Comparison of ENCODE assay signal across 9 mouse cellular contexts in the genomic region with DNA sequence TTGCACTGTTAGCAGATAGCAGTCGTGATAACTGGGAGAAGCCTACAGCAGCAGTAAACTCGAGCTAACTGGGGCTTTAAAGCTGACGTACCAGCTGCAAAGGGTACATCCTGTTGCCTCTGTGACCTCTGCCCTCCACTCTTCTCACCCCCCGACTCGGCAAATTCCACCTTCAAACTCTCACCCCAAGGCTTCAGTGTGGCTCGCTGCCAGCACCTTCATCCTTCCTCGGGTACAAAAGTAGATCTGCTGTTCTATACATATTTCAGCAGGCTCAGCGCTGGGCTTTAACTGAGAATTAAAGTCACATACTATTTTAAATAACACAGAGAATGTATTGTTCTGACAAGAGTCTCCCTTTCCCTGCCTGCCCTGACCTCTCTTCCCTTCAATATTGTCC.
DNase-seq lines count a peak whose midpoint lies in the region; ATAC-seq and TF ChIP-seq lines count a peak whose summit lies in the region.
"Had no signal": no experiment of that assay in that cellular context is flagged by ENCODE, and none has a peak within 500 bp of the region (broad histone marks: within the 10 kb centered on the region; RNA-seq: fewer than 3 reads in every experiment).

No protein-coding gene starts in this region.

- ATAC-seq in heart, embryonic 11.5 days (replicated peaks; ENCODE audit: insufficient number of reproducible peaks, low FRiP score, low TSS enrichment): no peak
- peak; percentile 30; the same call in 1 of the 2 replicates for ATAC-seq in hindbrain, embryonic 13.5 days (ENCODE audit: low FRiP score)
- no peak for ATAC-seq in midbrain, postnatal 0 days (ENCODE audit: low FRiP score)
- ATAC-seq: activated CD4-positive, CD25-positive, alpha-beta regulatory T cell, adult 4 months had no signal

- H3K9me3 ChIP-seq in heart, embryonic 11.5 days (replicated peaks; ENCODE audit: control insufficient read depth, low read length): no peaks in the 10 kb centered on the region
- H3K9me3 ChIP-seq in hindbrain, embryonic 13.5 days: no peaks in the 10 kb centered on the region
- H3K9me3 ChIP-seq in midbrain, postnatal 0 days (ENCODE audit: low read length): no peaks in the 10 kb centered on the region

- no peak for TF ChIP-seq CTCF in brain, embryonic 14.5 days (IDR thresholded peaks at IDR 0.05; ENCODE audit: borderline replicate concordance, extremely low read depth, insufficient read depth, insufficient read length)
- TF ChIP-seq CTCF in midbrain, postnatal 0 days (IDR thresholded peaks at IDR 0.05): no peak

- peaks cover 16% of the 10 kb centered on the region; the same call in 1 of the 2 replicates for H3K4me1 ChIP-seq in heart, embryonic 11.5 days (ENCODE audit: control insufficient read depth, insufficient read depth, low read length)
- H3K4me1 ChIP-seq in hindbrain, embryonic 13.5 days (replicated peaks): peaks cover 35% of the 10 kb centered on the region
- peaks cover 8% of the 10 kb centered on the region; the same call in 1 of the 2 replicates for H3K4me1 ChIP-seq in midbrain, postnatal 0 days (ENCODE audit: insufficient read depth, low read length)

- WGBS in heart, embryonic 11.5 days (ENCODE audit: insufficient replicate concordance): 20% methylated on average over 8 of the region's 8 CpGs
- WGBS in hindbrain, embryonic 13.5 days: 17% methylated on average over 8 of the region's 8 CpGs
- WGBS in midbrain, postnatal 0 days: 8% methylated on average over 8 of the region's 8 CpGs

- peak overlapping the region; percentile 34; the same call in 1 of the 2 replicates for H3K4me2 ChIP-seq in heart, embryonic 11.5 days
- peak overlapping the region; percentile 25 for H3K4me2 ChIP-seq in hindbrain, embryonic 13.5 days
- H3K4me2 ChIP-seq in midbrain, postnatal 0 days (ENCODE audit: low read depth, low read length, poor library complexity, severe bottlenecking): peak overlapping the region; percentile 32

- no peaks in the 10 kb centered on the region for H3K27me3 ChIP-seq in heart, embryonic 11.5 days (ENCODE audit: control insufficient read depth, insufficient read depth, low read length)
- no peaks in the 10 kb centered on the region for H3K27me3 ChIP-seq in hindbrain, embryonic 13.5 days
- H3K27me3 ChIP-seq in midbrain, postnatal 0 days (ENCODE audit: insufficient read depth, low read length): no peaks in the 10 kb centered on the region

- no peak overlapping the region for H3K4me3 ChIP-seq in heart, embryonic 11.5 days (ENCODE audit: low read depth, low read length)
- H3K4me3 ChIP-seq in hindbrain, embryonic 13.5 days: no peak overlapping the region
- no peak overlapping the region for H3K4me3 ChIP-seq in midbrain, postnatal 0 days (ENCODE audit: low read depth, low read length)

- no peak overlapping the region for H3K9ac ChIP-seq in heart, embryonic 11.5 days (ENCODE audit: low read depth, low read length)
- H3K9ac ChIP-seq in hindbrain, embryonic 13.5 days: peak overlapping the region; percentile 19; the same call in 1 of the 2 replicates
- no peak overlapping the region for H3K9ac ChIP-seq in midbrain, postnatal 0 days (replicated peaks; ENCODE audit: low read length, poor library complexity, severe bottlenecking)

- no peaks in the 10 kb centered on the region for H3K36me3 ChIP-seq in heart, embryonic 11.5 days (ENCODE audit: control insufficient read depth, insufficient read depth, low read length)
- H3K36me3 ChIP-seq in hindbrain, embryonic 13.5 days: no peaks in the 10 kb centered on the region
- no peaks in the 10 kb centered on the region for H3K36me3 ChIP-seq in midbrain, postnatal 0 days (ENCODE audit: insufficient read depth, low read length)

- TF ChIP-seq POLR2A in brain, embryonic 14.5 days (IDR thresholded peaks at IDR 0.05; ENCODE audit: borderline replicate concordance, extremely low read depth, insufficient read depth, insufficient read length, poor library complexity, severe bottlenecking): no peak

- no peak for DNase-seq in heart, postnatal 4 days
- peak; percentile 39 for DNase-seq in brain, embryonic 14.5 days (ENCODE audit: low read depth)
- no peak for DNase-seq in midbrain, postnatal 0 days (ENCODE audit: low spot score)
- no peak for DNase-seq in ovary, postnatal 10 days (ENCODE audit: low spot score)
- DNase-seq in left cerebral cortex, adult 8-10 months (ENCODE audit: low spot score in 2 of 2): no peak
- DNase-seq in left cerebral cortex, adult 9 months (ENCODE audit: low spot score in 2 of 2): no peak

- H3K27ac ChIP-seq in heart, embryonic 11.5 days (ENCODE audit: low read depth, low read length): peak overlapping the region; percentile 12; the same call in 1 of the 2 replicates
- no peak overlapping the region for H3K27ac ChIP-seq in hindbrain, embryonic 13.5 days
- peak overlapping the region; percentile 2; the same call in 1 of the 2 replicates for H3K27ac ChIP-seq in midbrain, postnatal 0 days (ENCODE audit: low read depth, low read length)
